Mouse (Mus musculus): ENCODE measurements around the gene Mgll. TPM values are rescaled to one million over a fixed set of nuclear protein-coding genes. Genes with fewer than 3 reads are reported as not detected.

Mgll gene
- polyA plus RNA-seq, 1 experiment, result 840 TPM

DNA sequence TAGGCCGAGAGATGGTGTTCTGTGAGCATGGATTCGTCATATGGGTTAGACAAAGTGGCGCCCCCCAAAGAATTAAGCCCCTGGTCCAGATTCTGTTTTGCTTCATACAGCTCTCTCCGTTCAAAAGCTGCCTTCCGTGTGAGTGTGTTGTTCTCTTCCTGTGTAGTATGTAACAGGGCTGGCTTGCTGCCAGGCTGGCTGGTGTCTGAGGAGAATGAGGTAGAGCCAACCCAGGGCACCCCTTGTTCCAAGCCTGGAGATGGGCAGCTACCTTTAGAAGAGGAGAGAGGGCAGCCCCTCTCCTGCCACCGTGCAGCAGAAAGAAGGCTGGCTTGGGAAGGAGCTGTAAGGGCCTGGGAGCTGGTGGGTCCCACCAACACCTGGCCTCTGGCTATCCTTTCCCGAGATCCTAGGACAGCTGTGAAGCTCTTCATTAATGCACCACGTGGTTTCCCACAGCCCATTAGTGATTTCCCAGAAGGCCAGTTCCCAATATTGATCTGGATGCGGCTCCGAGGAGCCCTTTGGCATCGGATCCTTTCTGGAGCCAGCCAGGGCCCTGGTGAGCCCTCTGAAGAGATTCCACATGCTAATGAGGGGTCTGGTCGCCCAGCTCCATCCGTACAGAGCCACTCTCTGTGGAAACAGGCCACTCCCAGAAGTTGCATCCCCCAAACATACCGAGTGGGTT lies 19.5 kb downstream of the Mgll start:
- DNase-seq (ENCODE audit: low read depth), result no peak

DNA sequence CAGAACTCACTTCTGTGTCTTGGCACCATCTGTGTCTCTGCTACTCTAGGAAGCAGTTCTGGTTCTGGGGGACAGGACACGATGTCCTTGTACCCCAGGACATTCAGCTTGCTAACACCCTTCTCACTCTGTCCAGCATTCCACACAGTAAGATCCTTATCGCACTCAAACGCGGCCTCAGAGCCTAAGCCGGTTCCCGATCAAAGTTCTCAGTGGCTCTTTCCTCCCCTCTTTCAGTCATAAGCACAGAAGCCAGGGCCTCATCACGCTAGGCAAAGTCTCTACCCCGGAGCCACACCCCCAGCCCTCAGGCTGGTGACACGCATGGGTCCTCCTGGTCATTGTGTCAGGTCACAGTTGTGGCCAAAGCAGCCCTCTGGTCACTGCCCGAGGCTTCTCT lies 20.8 kb downstream of the Mgll start:
- no peak for DNase-seq (ENCODE audit: low read depth)

DNA sequence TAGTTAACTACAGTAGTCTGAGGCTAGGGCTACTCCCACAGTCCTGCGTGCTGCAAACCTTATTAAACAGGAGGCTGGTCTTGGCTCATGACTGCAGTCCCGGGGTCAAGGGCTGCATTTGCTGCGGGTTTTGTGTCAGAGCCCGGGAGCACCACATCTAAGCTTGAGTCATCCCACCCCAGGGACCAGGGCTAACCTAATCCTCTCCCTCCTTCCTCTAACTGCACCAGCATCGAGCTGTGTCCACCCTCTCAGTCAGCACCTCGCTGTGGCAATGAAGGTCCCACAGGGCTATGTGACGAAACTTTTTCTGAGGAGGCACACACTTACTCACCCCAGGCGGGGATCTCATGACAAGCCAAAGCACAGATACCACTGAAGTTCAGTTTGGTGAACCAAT lies 22.1 kb downstream of the Mgll start:
- DNase-seq (ENCODE audit: low read depth), result no peak

DNA sequence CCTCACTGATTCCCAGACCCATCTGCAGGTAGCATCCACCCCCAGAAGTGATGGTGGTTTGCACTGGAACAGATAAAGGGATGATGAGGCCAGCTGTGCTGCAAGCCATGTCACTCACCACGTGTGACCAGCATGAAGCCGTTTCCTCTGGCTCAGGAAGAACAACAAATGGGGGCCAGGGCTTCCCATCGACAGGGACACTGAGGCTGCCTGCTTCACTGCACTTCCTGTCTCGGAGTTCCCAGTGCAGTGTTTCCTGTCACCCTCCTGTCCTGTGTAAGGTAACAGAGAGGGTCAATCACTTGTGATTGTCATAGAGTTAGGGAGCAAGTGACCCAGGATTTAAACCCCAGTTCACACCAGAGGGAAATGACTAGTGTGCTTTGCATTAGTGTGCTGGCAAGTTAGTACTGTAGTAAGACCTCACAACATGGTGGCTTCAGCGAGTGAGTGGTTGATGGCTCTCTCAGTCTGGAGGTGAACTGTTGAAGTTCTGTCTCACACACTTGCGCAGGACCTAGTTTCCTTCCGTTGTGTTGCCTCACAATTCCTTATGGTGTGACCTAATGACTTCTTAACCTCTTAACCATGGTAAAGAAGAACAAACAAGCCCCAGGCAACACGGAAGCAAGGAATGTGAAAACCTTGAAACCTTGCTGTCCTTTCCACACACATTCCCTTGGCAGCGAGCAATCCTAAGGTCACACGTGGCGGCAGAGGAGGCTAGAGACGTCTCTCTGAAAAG lies 23.3 kb downstream of the Mgll start:
- DNase-seq (ENCODE audit: low read depth), result no peak

DNA sequence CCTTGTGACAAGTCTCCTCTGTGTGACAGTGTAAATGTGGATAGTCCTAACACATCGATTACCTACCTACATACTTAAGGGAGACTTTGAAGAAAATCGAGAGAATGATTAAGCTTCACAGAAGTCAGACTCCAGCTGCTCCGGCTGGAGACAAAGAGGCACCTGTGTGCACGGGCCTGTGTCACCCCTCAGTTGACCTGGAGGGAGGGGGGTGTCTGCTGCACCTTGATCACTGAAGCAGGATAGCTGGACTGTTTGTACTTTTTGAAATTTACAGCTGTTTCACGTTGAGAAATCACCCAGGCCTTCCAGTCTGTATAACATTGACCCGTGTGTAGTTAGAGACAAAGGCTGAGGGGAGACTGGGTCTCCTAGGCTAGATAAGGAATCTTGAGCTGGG lies 26.7 kb downstream of the Mgll start:
- no peak for DNase-seq (ENCODE audit: low read depth)

DNA sequence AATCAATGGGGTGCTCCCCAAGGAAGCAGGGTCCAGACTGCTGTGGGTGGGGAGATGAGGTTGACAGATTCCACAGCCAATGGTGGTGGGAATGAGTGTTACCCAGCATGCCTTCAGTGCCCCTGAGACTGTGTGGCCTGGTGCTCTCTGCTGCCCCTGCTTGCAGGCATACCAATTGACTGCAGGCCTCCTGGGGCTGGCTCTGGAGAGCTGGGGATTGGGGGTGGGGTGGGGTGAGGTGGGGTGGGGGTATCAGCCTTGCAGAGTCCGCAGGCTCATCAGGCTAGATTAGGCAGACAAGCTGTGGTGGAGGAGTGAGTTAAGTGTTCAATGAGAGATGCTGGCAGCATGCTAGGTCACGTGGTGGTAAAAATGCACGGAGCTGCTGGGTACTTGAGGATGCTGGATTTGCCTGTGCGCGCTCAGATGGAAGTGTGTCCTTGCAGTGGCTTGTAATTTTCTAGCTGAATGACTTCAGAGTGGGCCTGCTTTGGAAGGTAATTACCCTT lies 28.6 kb downstream of the Mgll start:
- DNase-seq (ENCODE audit: low read depth), result no peak

- no peak for DNase-seq (ENCODE audit: low read depth)
These were observed 29.4 kb downstream of the Mgll start for GRCm38 (mm10) chr6:88753578-88753977.

- DNase-seq (ENCODE audit: low read depth), result no peak
These were observed 32.8 kb downstream of the Mgll start for GRCm38 (mm10) chr6:88756992-88757391.

- DNase-seq (ENCODE audit: low read depth), result no peak
These were observed 33.9 kb downstream of the Mgll start for GRCm38 (mm10) chr6:88758074-88758473.

GRCm38 (mm10) chr6:88758568-88759522 lies 34.6 kb downstream of the Mgll start:
- DNase-seq (ENCODE audit: low read depth), result no peak

- no peak for DNase-seq (ENCODE audit: low read depth)
These were observed 35.7 kb downstream of the Mgll start for GRCm38 (mm10) chr6:88759793-88760453.

DNA sequence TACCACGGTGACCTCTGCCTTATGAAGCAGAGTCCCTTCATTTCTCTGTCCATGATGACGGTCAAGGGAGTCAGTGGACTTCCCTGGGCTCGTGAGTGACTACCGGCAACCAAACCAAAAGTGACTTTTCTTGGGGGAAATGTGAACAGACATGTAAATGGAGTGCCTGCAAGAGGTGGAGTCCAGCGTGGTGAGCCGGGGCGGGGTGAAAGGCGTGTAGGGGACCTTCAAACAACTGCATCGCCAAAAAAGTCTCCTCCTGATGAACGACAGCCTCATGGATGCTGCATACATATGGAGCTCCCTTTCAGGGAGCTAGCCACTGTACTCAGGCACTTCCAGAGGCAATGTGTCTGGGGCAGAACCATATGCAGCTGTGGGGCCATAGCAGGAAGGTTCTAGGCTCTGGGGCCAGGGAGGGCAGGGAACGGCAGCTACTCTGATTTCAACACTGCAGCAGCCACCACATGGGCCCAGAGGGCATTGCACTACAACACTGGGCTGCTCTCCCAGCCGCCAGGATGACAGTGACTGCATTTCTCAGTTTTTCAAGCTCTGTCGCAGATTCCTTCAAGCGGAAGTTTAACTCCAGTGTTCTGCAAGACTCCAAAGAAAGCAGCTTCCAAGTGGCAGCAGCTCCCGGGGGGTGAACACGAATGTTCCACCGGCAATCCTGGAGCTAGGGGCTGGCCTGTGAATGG lies 36.9 kb downstream of the Mgll start:
- DNase-seq (ENCODE audit: low read depth), result no peak

- DNase-seq (ENCODE audit: low read depth), result no peak
These were observed 37.6 kb downstream of the Mgll start for GRCm38 (mm10) chr6:88761684-88762439.

- no peak for DNase-seq (ENCODE audit: low read depth)
These were observed 38.4 kb downstream of the Mgll start for GRCm38 (mm10) chr6:88762440-88763196.

DNA sequence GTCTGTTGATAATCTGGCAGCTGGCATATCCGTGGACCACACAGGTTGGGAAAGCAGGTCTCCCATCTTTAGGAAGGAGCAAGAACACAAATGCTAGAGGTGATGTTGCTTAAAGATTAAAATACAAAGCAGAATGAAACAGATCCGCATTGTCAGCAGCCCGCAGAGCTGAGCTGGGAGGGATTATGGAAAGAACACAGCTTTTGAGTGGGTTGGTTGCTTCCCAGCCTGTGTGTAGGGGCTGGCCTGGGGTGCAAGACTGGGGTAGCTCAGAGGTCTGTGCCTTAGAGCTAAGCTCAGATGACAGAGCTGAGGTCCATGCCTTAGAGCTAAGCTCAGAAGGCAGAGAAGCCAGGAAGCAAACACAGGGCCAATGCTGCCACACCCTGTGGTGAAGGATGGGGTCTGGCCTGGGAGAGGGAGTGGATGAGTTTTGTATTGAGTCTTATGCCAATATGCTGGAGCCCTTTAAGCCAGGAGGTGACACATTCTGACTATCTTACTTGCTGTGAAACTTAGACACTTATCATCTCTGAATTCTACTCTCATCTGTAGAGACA lies 39.4 kb downstream of the Mgll start:
- no peak for DNase-seq (ENCODE audit: low read depth)

GRCm38 (mm10) chr6:88764281-88764680 lies 40.1 kb downstream of the Mgll start:
- DNase-seq (ENCODE audit: low read depth), result no peak

DNA sequence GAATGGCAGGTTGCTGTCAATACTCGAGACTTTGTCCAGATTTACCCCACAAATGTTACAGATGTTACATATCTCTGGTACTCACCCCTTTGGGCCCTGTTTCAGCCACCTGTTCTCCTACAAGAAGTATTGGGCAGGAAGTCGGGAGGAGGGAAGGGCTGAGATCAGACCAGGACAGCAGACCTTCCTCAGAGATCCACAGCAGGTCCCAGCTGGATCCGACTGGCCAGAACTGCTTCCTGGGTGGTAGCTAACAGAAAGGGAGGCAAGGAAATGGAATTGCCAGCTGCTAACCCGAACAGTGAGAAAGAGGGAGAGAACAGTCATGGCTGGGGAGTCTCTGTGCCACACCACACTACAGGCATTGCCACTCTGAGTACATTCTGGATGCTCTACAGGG lies 43.5 kb downstream of the Mgll start:
- DNase-seq (ENCODE audit: low read depth), result no peak

- no peak for DNase-seq (ENCODE audit: low read depth)
These were observed 45.5 kb downstream of the Mgll start for GRCm38 (mm10) chr6:88769723-88770122.

GRCm38 (mm10) chr6:88770300-88770904 lies 46.2 kb downstream of the Mgll start:
- no peak for DNase-seq (ENCODE audit: low read depth)

Data from gonadal fat pad, adult 2 months (tissue).